15 mouse cellular contexts compared by ENCODE assay signal in the genomic region with DNA sequence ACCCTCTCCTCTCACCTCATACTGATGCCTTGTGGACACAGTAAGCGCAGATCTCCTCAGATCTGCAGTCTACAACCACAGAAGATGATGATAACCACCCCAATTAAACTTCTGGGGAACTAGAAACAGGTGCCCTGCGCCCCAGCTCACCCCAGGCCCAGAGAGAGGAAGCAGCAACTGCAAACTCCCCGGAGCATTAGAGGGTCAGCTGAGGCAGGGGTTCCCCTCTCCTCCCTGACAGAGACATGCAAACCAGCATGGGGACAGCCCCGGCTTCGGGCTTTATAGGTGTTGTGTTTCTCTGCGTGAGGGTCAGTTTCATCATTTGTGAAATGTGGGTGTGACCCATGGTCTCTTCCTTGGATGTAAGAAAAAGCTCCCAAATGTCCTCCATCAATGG.
"Had no signal": no experiment of that assay in that cellular context is flagged by ENCODE, and none has a peak within 500 bp of the region (broad histone marks: within the 10 kb centered on the region; RNA-seq: fewer than 3 reads in every experiment).

No protein-coding gene starts in this region.

- H3K4me2 ChIP-seq: intestine, embryonic 15.5 days; limb, embryonic 12.5 days; limb, embryonic 15.5 days; liver, embryonic 11.5 days; lung, embryonic 14.5 days; midbrain, embryonic 12.5 days; midbrain, embryonic 15.5 days had no signal

- H3K4me3 ChIP-seq: intestine, embryonic 15.5 days; limb, embryonic 12.5 days; limb, embryonic 15.5 days; midbrain, embryonic 12.5 days; midbrain, embryonic 15.5 days had no signal

- H3K27ac ChIP-seq: intestine, embryonic 15.5 days; limb, embryonic 12.5 days; limb, embryonic 15.5 days; liver, embryonic 14.5 days; macrophage; midbrain, embryonic 12.5 days; midbrain, embryonic 15.5 days; stomach, postnatal 0 days had no signal

- H3K36me3 ChIP-seq: intestine, embryonic 15.5 days; limb, embryonic 12.5 days; limb, embryonic 15.5 days; midbrain, embryonic 12.5 days; midbrain, embryonic 15.5 days had no signal

- H3K9me3 ChIP-seq: intestine, embryonic 15.5 days; limb, embryonic 12.5 days; limb, embryonic 15.5 days; midbrain, embryonic 12.5 days; midbrain, embryonic 15.5 days had no signal

- DNase-seq: kidney, adult 18-20 months; left cerebral cortex, postnatal 4 days; lung, embryonic 14.5 days; retina, postnatal 1 day; right cerebral cortex, postnatal 25 days had no signal

- ATAC-seq: midbrain, embryonic 15.5 days had no signal

- H3K9ac ChIP-seq: intestine, embryonic 15.5 days; limb, embryonic 12.5 days; limb, embryonic 15.5 days; liver, embryonic 14.5 days; liver, postnatal 0 days; lung, embryonic 14.5 days; midbrain, embryonic 12.5 days; midbrain, embryonic 15.5 days had no signal

- H3K4me1 ChIP-seq: intestine, embryonic 15.5 days; limb, embryonic 12.5 days; limb, embryonic 15.5 days; midbrain, embryonic 12.5 days; midbrain, embryonic 15.5 days had no signal
